15 mouse cellular contexts compared by ENCODE assay signal in genomic region chr8:34739836-34740804, GRCm38 (mm10).
DNase-seq lines count a peak whose midpoint lies in the region; ATAC-seq lines count a peak whose summit lies in the region.
"Had no signal": no experiment of that assay in that cellular context is flagged by ENCODE, and none has a peak within 500 bp of the region (broad histone marks: within the 10 kb centered on the region; RNA-seq: fewer than 3 reads in every experiment).

No protein-coding gene starts in this region.

- intact Hi-C loops in gastrocnemius, postnatal 36 days (cut with DNase I), result no loop called here

- ATAC-seq in megakaryocyte, adult 5-6 weeks (ENCODE audit: poor library complexity, severe bottlenecking), result peak; percentile 65
- no peak for ATAC-seq in erythroid progenitor cell, adult 5-6 weeks (replicated peaks; ENCODE audit: low FRiP score, poor library complexity, severe bottlenecking)
- ATAC-seq in erythroblast, adult 5-6 weeks (replicated peaks; ENCODE audit: low FRiP score, poor library complexity, severe bottlenecking), result no peak
- ATAC-seq: forebrain, embryonic 14.5 days; hindbrain, postnatal 0 days; lung, postnatal 0 days had no signal

- peak; percentile 85 for DNase-seq in CD4-positive helper T cell, adult 2 months (ENCODE audit: low read depth, low spot score)
- DNase-seq in R1 (ENCODE audit: low read depth, low spot score), result peak; percentile 72
- peak; percentile 23 to 42 for DNase-seq in thymus, postnatal 36 days
- no peak for DNase-seq in gastrocnemius, postnatal 36 days
- DNase-seq: heart, postnatal 14 days; kidney, adult 8-10 months; layer of hippocampus, postnatal 36 days; liver, embryonic 13.5 days; retina, postnatal 1 day had no signal

Comparison
In these comparisons a context has a peak if more than half of its experiments do, and no peak if none do; other contexts are left out.
1. DNase-seq: peak in CD4-positive helper T cell, adult 2 months (single experiment), R1 (single experiment) and thymus, postnatal 36 days (2 of 2); none in gastrocnemius, postnatal 36 days (0 of 2).